Mouse (Mus musculus): Measurements from ENCODE around the gene Lce1m.
"Not testable (repeated sequence)": the region's sequence is repeated elsewhere in the genome, so short reads cannot be mapped to it uniquely, and the experiment has no call there.

The Lce1m gene

GRCm38 (mm10) chr3:93018960-93019359 lies at the start of gene Lce1m:
Lce1m (minus strand) TSS chr3:93019060.
- DNase-seq (ENCODE audit: low spot score), result no peak

- DNase-seq (ENCODE audit: low spot score), result not testable (repeated sequence)
These were observed 49.7 kb upstream of the Lce1m start, which contains the start of gene Gm4858 for GRCm38 (mm10) chr3:93068523-93068922. Gm4858 (plus strand) TSS chr3:93068823.

DNA sequence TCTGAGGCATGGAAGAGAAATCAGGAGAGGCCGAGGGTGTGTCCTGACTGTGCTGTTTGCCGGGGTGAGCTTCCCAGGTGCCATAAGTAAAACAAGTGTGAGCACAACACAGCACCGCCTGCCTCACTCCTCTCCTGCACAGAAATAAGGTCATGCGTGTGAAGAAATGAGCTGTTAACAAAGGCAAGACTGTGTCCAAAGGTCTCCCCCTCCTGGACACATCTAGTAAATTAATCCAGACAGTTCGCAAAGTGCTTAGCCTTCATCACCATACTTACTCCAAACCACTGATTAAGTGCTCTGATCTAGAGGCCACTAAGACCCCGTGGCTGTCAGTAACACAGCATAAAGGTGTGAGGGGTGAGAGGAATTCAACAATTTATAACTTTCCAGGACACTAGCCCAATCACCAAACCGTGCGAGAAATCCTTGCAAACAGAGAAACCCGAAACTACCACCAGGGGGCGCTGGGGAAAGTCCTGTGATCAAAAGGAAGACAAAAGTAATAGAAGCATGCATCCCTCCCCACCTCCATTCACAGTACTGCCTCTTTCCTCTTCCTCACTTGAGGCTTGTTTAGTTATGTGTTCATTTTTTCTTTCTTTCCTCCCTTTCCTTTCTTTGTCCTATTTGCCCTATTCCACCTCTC lies 34.1 kb upstream of the Lce1m start:
- DNase-seq (ENCODE audit: low spot score), result peak; percentile 11

GRCm38 (mm10) chr3:93050182-93050581 lies 31.3 kb upstream of the Lce1m start:
- no peak for DNase-seq (ENCODE audit: low spot score)

GRCm38 (mm10) chr3:93031450-93031849 lies 12.6 kb upstream of the Lce1m start:
- DNase-seq (ENCODE audit: low spot score), result peak; percentile 2

- DNase-seq (ENCODE audit: low spot score), result no peak
These were observed 6.6 kb upstream of the Lce1m start for GRCm38 (mm10) chr3:93025486-93025885.

- no peak for DNase-seq (ENCODE audit: low spot score)
These were observed 4.7 kb upstream of the Lce1m start for GRCm38 (mm10) chr3:93023411-93024184.

DNA sequence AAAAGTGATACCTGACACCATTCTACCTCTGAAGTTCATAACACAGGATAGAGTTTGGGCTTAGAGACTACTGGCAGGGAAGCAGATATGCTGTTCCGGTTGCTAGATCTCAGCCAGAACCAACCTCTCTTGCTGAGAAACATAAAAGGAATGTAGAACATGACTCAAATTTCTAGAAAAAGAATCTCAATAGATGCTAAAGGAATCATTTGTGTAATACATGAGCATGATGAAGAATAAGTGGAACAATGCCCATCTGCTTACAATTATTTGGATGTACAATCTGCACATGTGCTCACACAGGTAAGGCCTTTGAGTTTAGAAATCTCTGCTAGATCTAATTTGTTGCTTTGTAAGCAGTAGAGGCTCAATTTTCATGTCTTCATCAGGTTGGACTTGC lies 2.3 kb upstream of the Lce1m start:
- DNase-seq (ENCODE audit: low spot score), result no peak

GRCm38 (mm10) chr3:93015460-93016104 lies 3.3 kb downstream of the Lce1m start, which contains the start of gene Crct1:
Crct1 (minus strand) TSS chr3:93015687.
- no peak for DNase-seq (ENCODE audit: low spot score)

DNA sequence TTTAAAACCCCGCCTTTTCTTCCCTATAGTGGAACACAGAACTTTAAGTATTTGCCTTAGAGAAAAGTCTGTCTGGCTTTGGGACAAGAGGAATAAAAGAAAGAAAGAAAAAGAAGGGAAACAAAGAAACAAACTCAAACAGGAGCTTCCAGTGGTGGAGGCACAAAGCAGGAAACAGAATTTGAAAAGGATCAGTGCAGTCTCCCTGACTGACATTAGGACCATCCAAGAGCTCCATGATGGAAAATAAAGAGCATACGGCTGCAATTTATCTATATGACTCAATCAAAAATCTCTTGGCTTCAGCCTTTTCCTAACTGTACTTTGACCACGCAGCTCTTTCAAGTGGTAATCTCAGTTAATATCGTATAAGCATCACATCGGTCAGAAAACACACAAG lies 4.0 kb downstream of the Lce1m start:
- no peak for DNase-seq (ENCODE audit: low spot score)

DNA sequence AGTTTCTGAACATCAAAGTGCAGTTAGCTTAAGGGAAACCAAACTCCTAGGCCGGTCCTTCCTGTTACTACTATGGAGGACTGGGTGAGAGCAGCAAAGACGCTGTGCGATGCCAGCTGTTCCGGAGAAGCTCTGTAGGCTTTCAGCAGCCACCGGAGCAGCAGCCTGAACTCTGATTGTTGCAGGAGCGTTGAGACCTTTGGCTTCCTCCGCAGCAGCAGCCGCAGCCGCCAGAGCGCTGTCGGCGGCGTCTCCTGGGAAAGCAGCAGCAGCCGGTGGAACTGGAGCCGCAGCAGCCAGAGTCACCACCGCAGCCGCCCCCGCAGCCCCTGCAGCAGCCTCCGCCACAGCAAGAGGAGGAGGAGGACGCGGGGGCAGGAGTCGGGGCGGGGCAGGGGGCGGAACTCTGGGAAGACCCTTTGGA lies 4.5 kb downstream of the Lce1m start:
- no peak for DNase-seq (ENCODE audit: low spot score)

DNA sequence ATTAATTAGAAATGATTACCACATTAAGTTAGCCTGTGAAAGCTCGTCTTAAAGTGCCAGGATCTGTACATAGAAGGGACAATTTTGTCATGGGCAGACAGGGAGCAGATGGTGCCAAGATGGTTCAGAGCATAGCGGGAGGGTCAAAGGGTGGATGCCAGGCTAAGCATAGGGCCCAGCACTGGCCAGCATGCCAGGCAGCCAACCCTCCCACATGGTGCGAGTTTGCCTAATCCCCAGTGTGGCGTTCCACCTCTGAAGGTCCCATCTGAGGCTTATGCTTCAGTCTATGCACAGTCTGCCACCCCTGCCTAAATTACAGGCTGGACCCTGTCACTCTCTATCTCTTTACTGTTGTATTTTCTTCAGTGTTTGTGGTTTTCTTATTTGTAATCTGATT lies 16.0 kb downstream of the Lce1m start:
- DNase-seq (ENCODE audit: low spot score), result no peak

DNA sequence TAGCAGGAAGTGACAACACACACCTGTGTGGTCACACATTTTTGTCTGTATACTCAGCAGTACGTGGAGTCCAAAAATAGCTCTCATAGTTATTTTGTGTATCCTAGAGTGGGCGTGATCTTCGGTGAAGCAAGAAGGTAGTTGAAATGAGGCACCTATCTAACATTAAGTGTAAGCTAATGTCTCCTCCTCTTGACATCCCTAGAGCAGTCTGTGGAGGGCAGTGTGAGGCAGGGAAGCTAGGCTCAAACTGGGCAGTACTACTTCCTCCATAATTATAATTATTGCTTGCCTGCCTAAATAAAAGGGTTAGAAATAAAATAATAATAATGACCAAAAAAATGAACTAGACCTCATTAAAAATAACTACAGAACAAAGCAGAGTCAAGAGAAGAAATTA lies 18.2 kb downstream of the Lce1m start:
- no peak for DNase-seq (ENCODE audit: low spot score)

DNA sequence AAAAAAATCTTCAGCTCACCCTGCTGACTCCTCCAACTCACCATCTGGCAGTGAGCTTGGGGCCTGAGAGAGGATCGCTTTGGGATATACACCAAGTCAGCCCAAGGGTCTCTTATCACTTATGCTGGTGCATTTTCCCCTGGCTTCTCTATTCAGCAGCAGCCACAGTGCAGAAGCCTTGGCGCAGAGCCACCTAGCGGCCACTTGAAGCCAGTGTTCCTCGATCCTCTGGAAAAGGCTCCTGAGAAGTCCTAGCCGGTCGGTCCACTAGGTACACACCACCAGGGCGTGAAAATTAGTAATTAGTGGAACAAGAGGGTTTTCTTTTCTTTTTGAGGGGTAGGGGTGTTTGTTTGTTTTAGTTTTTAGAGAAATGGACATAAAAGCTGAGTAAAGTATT lies 20.2 kb downstream of the Lce1m start:
- DNase-seq (ENCODE audit: low spot score), result peak; percentile 5

DNA sequence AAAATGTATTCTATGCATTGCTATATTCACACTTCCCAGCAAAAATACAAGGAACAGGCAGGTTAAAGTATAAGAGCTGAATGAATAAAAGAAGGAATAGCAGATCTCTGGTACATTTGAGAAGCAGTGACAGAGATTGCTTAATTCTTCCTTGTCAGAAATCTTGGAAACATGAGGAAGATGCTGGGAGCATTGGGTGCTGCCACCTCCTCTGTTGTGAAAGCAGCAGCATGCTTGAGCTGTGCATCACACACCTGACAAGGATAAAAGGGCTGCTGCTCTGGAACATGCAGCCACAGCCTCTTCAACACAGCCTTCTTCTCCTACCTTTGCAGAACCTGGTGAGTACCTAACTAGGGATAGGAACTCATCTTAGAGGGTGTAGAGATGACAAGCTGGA lies 26.9 kb downstream of the Lce1m start, which contains the start of gene Lce3f:
Lce3f (plus strand) TSS at position 301 of the 400 bp plus-strand sequence.
- DNase-seq (ENCODE audit: low spot score), result no peak

GRCm38 (mm10) chr3:92978484-92978883 lies 40.4 kb downstream of the Lce1m start:
- DNase-seq (ENCODE audit: low spot score), result no peak
